Mouse (Mus musculus): ENCODE measurements around the gene Abr. TPM values are rescaled to one million over a fixed set of nuclear protein-coding genes. Genes with fewer than 3 reads are reported as not detected.

Abr gene
- polyA plus RNA-seq, 2 experiments: 39.7 to 67.5 TPM

GRCm38 (mm10) chr11:76612638-76613104, 9.4 kb downstream of the Abr start:
- Histone ChIP-seq H3K9me3 (ENCODE audit: control insufficient read depth, low read length) (no peaks in the 10 kb centered on the region), H3K4me2 (replicated peaks; ENCODE audit: low read depth, low read length, severe bottlenecking) (peak overlapping the region; percentile 62), H3K4me1 (ENCODE audit: control insufficient read depth, insufficient read depth, low read length) (peaks cover 6% of the 10 kb centered on the region; the same call in 1 of the 2 replicates), H3K4me3 (replicated peaks; ENCODE audit: low read length) (peak overlapping the region; percentile 39), H3K27me3 (ENCODE audit: control insufficient read depth, insufficient read depth, low read length) (no peaks in the 10 kb centered on the region; the same call in 1 of the 2 replicates), H3K27ac (replicated peaks; ENCODE audit: low read depth, low read length) (no peak overlapping the region), H3K9ac (ENCODE audit: low read depth, low read length, severe bottlenecking) (peak overlapping the region; percentile 52), H3K36me3 (ENCODE audit: control insufficient read depth, insufficient read depth, low read length) (no peaks in the 10 kb centered on the region)
- ATAC-seq (ENCODE audit: low FRiP score, low read depth) (0 out of 2 replicates have a peak, but pooled peaks have one; percentile 41), DNase-seq (ENCODE audit: low spot score) (peak; percentile 45)
- WGBS: 2% methylated on average over 19 of the region's 19 CpGs
- no peak for TF ChIP-seq POLR2A (IDR thresholded peaks at IDR 0.05; ENCODE audit: borderline replicate concordance, extremely low read depth, insufficient read depth, insufficient read length)

GRCm38 (mm10) chr11:76610948-76611347, 11.2 kb downstream of the Abr start:
- DNase-seq (ENCODE audit: low spot score): no peak

GRCm38 (mm10) chr11:76606521-76606920, 15.6 kb downstream of the Abr start:
- Histone ChIP-seq H3K4me2 (replicated peaks; ENCODE audit: low read depth, low read length, severe bottlenecking) (no peak overlapping the region), H3K4me3 (replicated peaks; ENCODE audit: low read length) (no peak overlapping the region), H3K4me1 (ENCODE audit: control insufficient read depth, insufficient read depth, low read length) (peaks cover 12% of the 10 kb centered on the region), H3K27ac (replicated peaks; ENCODE audit: low read depth, low read length) (no peak overlapping the region), H3K27me3 (ENCODE audit: control insufficient read depth, insufficient read depth, low read length) (no peaks in the 10 kb centered on the region), H3K36me3 (ENCODE audit: control insufficient read depth, insufficient read depth, low read length) (no peaks in the 10 kb centered on the region), H3K9ac (ENCODE audit: low read depth, low read length, severe bottlenecking) (no peak overlapping the region), H3K9me3 (ENCODE audit: control insufficient read depth, low read length) (no peaks in the 10 kb centered on the region)
- TF ChIP-seq POLR2A (IDR thresholded peaks at IDR 0.05; ENCODE audit: borderline replicate concordance, extremely low read depth, insufficient read depth, insufficient read length): no peak
- ATAC-seq (ENCODE audit: low FRiP score, low read depth) (no peak), DNase-seq (ENCODE audit: low spot score) (no peak)
- 34% methylated on average over 9 of the region's 9 CpGs for WGBS

More at GRCm38 (mm10) chr11:76610948-76611347, 11.2 kb downstream of the Abr start:
- no peak for TF ChIP-seq POLR2A (IDR thresholded peaks at IDR 0.05; ENCODE audit: borderline replicate concordance, extremely low read depth, insufficient read depth, insufficient read length)
- Histone ChIP-seq H3K9me3 (ENCODE audit: control insufficient read depth, low read length) (no peaks in the 10 kb centered on the region), H3K9ac (ENCODE audit: low read depth, low read length, severe bottlenecking) (no peak overlapping the region), H3K36me3 (ENCODE audit: control insufficient read depth, insufficient read depth, low read length) (no peaks in the 10 kb centered on the region), H3K27me3 (ENCODE audit: control insufficient read depth, insufficient read depth, low read length) (no peaks in the 10 kb centered on the region; the same call in 1 of the 2 replicates), H3K27ac (replicated peaks; ENCODE audit: low read depth, low read length) (no peak overlapping the region), H3K4me1 (ENCODE audit: control insufficient read depth, insufficient read depth, low read length) (peaks cover 13% of the 10 kb centered on the region), H3K4me2 (replicated peaks; ENCODE audit: low read depth, low read length, severe bottlenecking) (no peak overlapping the region), H3K4me3 (replicated peaks; ENCODE audit: low read length) (no peak overlapping the region)
- no peak for ATAC-seq (ENCODE audit: low FRiP score, low read depth)

GRCm38 (mm10) chr11:76599219-76599618, 22.9 kb downstream of the Abr start:
- Histone ChIP-seq H3K9me3 (ENCODE audit: control insufficient read depth, low read length) (no peaks in the 10 kb centered on the region), H3K4me1 (ENCODE audit: control insufficient read depth, insufficient read depth, low read length) (peaks cover 6% of the 10 kb centered on the region; the same call in 1 of the 2 replicates), H3K4me3 (replicated peaks; ENCODE audit: low read length) (no peak overlapping the region), H3K4me2 (replicated peaks; ENCODE audit: low read depth, low read length, severe bottlenecking) (no peak overlapping the region), H3K27ac (replicated peaks; ENCODE audit: low read depth, low read length) (no peak overlapping the region), H3K36me3 (ENCODE audit: control insufficient read depth, insufficient read depth, low read length) (no peaks in the 10 kb centered on the region), H3K9ac (ENCODE audit: low read depth, low read length, severe bottlenecking) (no peak overlapping the region), H3K27me3 (ENCODE audit: control insufficient read depth, insufficient read depth, low read length) (no peaks in the 10 kb centered on the region)
- no peak for ATAC-seq (ENCODE audit: low FRiP score, low read depth)
- no peak for DNase-seq (ENCODE audit: low spot score)
- 25% methylated on average over 2 of the region's 2 CpGs for WGBS
- no peak for TF ChIP-seq POLR2A (IDR thresholded peaks at IDR 0.05; ENCODE audit: borderline replicate concordance, extremely low read depth, insufficient read depth, insufficient read length)

- H3K9me3 ChIP-seq (ENCODE audit: control insufficient read depth, low read length): no peaks in the 10 kb centered on the region
- no peak overlapping the region for H3K27ac ChIP-seq (replicated peaks; ENCODE audit: low read depth, low read length)
- WGBS: 55% methylated on average over 5 of the region's 5 CpGs
- DNase-seq (ENCODE audit: low spot score): no peak
- no peak overlapping the region for H3K9ac ChIP-seq (ENCODE audit: low read depth, low read length, severe bottlenecking)
- no peak overlapping the region for H3K4me3 ChIP-seq (replicated peaks; ENCODE audit: low read length)
- H3K4me1 ChIP-seq (ENCODE audit: control insufficient read depth, insufficient read depth, low read length): peaks cover 6% of the 10 kb centered on the region; the same call in 1 of the 2 replicates
- no peaks in the 10 kb centered on the region for H3K27me3 ChIP-seq (ENCODE audit: control insufficient read depth, insufficient read depth, low read length)
- no peak for TF ChIP-seq POLR2A (IDR thresholded peaks at IDR 0.05; ENCODE audit: borderline replicate concordance, extremely low read depth, insufficient read depth, insufficient read length)
- no peaks in the 10 kb centered on the region for H3K36me3 ChIP-seq (ENCODE audit: control insufficient read depth, insufficient read depth, low read length)
- H3K4me2 ChIP-seq (replicated peaks; ENCODE audit: low read depth, low read length, severe bottlenecking): no peak overlapping the region
- ATAC-seq (ENCODE audit: low FRiP score, low read depth): no peak
Measured at GRCm38 (mm10) chr11:76598757-76599156, 23.4 kb downstream of the Abr start.

Measured in limb, embryonic 14.5 days (tissue).